Mouse (Mus musculus): Measurements from ENCODE around the gene Tshz3. TPM values are rescaled to one million over a fixed set of nuclear protein-coding genes. Genes with fewer than 3 reads are reported as not detected.

Gene Tshz3
- polyA plus RNA-seq, 1 experiment from 2014 or later, result 12.0 TPM

- H3K4me1 ChIP-seq, result peaks cover 19% of the 10 kb centered on the region
- no peak overlapping the region for H3K27ac ChIP-seq (replicated peaks)
- no peak overlapping the region for H3K9ac ChIP-seq
- H3K9me3 ChIP-seq (replicated peaks), result no peaks in the 10 kb centered on the region
- ATAC-seq (ENCODE audit: insufficient number of reproducible peaks, low FRiP score, low TSS enrichment, low read depth), result no peak
- no peaks in the 10 kb centered on the region for H3K36me3 ChIP-seq
- H3K4me3 ChIP-seq (replicated peaks), result no peak overlapping the region
- H3K27me3 ChIP-seq, result no peaks in the 10 kb centered on the region
- H3K4me2 ChIP-seq (replicated peaks), result no peak overlapping the region
- 73% methylated on average over 7 of the region's 7 CpGs for WGBS
These were observed 16.4 kb downstream of the Tshz3 start for GRCm38 (mm10) chr7:36714323-36714722.

GRCm38 (mm10) chr7:36717192-36717591 is 19.3 kb downstream of the Tshz3 start:
- WGBS, result 23% methylated on average over 6 of the region's 6 CpGs
- ATAC-seq (ENCODE audit: insufficient number of reproducible peaks, low FRiP score, low TSS enrichment, low read depth), result 0 out of 2 replicates have a peak, but pooled peaks have one; percentile 24

DNA sequence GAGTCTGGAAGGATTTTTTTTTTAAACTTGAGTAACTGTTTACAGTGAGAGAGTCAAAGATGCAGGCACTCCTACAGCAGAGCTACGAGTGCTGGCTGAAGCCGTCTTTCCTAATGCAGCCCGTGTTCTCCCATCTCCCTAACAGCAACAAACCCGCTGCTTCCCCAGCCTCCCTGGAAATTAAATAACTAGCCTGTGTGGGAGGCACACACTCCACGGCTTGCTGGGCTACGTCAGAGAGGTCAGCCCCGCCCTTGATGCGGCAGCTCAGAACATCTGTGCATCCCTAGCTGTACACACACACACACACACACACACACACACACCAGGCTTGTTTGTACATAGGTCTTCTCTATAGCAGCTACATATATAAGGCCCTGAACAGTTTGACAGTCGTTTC is 22.9 kb downstream of the Tshz3 start:
- Histone ChIP-seq H3K27me3 (no peaks in the 10 kb centered on the region), H3K36me3 (no peaks in the 10 kb centered on the region), H3K4me3 (replicated peaks) (no peak overlapping the region), H3K9ac (no peak overlapping the region), H3K9me3 (replicated peaks) (no peaks in the 10 kb centered on the region), H3K4me1 (peaks cover 17% of the 10 kb centered on the region; the same call in 1 of the 2 replicates), H3K27ac (replicated peaks) (no peak overlapping the region), H3K4me2 (replicated peaks) (0 out of 2 replicates have a peak overlapping the region, but pooled peaks have one; percentile 4)
- no peak for ATAC-seq (ENCODE audit: insufficient number of reproducible peaks, low FRiP score, low TSS enrichment, low read depth)
- WGBS, result 31% methylated on average over 9 of the region's 9 CpGs

More at GRCm38 (mm10) chr7:36717192-36717591, 19.3 kb downstream of the Tshz3 start:
- Histone ChIP-seq H3K4me2 (replicated peaks) (no peak overlapping the region), H3K27me3 (no peaks in the 10 kb centered on the region), H3K9me3 (replicated peaks) (no peaks in the 10 kb centered on the region), H3K27ac (replicated peaks) (no peak overlapping the region), H3K4me3 (replicated peaks) (no peak overlapping the region), H3K4me1 (peaks cover 24% of the 10 kb centered on the region), H3K9ac (no peak overlapping the region), H3K36me3 (no peaks in the 10 kb centered on the region)

DNA sequence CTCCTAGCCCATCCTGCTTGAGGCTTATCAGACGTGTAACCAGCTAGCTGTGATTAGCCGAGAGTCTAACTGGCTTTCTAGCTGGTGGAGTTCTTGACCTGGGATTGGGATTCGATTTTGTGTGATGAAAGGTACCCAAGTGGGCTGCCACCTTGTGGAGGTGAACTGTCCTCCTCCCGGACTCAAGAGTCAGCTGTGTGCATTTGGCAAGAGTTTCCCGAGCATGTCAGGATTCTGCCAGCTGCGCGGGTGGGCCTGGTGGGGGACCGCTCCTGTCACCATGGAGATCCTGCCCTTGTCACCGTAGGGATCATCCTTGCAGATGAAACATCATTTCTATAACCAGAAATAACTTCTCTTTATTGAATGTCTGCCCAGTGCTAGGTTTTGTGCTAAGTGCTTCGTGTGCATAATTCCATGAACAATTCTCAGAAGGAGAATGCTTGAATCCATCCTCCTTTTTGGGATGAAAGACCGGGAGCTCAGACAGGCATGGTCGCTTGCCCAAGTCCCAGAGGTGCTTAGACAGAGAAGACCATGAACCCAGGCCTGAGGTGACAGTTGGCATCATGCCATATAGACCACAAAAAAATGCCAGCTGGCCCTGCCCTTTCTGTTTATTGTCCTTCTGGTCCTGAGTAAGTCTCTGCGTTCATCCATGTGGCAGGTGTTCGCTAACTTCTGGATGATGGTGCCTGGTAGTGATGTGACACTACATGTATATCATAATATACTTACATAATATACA is 38.6 kb downstream of the Tshz3 start:
- no peak overlapping the region for H3K9ac ChIP-seq
- no peaks in the 10 kb centered on the region for H3K9me3 ChIP-seq (replicated peaks)
- no peaks in the 10 kb centered on the region for H3K27me3 ChIP-seq
- H3K4me3 ChIP-seq (replicated peaks), result no peak overlapping the region
- no peaks in the 10 kb centered on the region for H3K4me1 ChIP-seq
- no peak for ATAC-seq (ENCODE audit: insufficient number of reproducible peaks, low FRiP score, low TSS enrichment, low read depth)
- no peak overlapping the region for H3K4me2 ChIP-seq (replicated peaks)
- 74% methylated on average over 14 of the region's 14 CpGs for WGBS
- H3K27ac ChIP-seq (replicated peaks), result no peak overlapping the region
- no peaks in the 10 kb centered on the region for H3K36me3 ChIP-seq

- 78% methylated on average over 2 of the region's 2 CpGs for WGBS
- ATAC-seq (ENCODE audit: insufficient number of reproducible peaks, low FRiP score, low TSS enrichment, low read depth), result no peak
- no peaks in the 10 kb centered on the region for H3K36me3 ChIP-seq
These were observed 53.6 kb downstream of the Tshz3 start for GRCm38 (mm10) chr7:36751480-36751879.

GRCm38 (mm10) chr7:36767501-36768092 is 69.7 kb downstream of the Tshz3 start:
- 76% methylated on average over 8 of the region's 8 CpGs for WGBS
- Histone ChIP-seq H3K27me3 (no peaks in the 10 kb centered on the region), H3K27ac (replicated peaks) (no peak overlapping the region), H3K9ac (no peak overlapping the region), H3K9me3 (replicated peaks) (no peaks in the 10 kb centered on the region), H3K4me2 (replicated peaks) (no peak overlapping the region), H3K4me3 (replicated peaks) (no peak overlapping the region), H3K36me3 (peaks cover 20% of the 10 kb centered on the region), H3K4me1 (no peaks in the 10 kb centered on the region)
- no peak for ATAC-seq (ENCODE audit: insufficient number of reproducible peaks, low FRiP score, low TSS enrichment, low read depth)

More at GRCm38 (mm10) chr7:36751480-36751879, 53.6 kb downstream of the Tshz3 start:
- no peak overlapping the region for H3K4me2 ChIP-seq (replicated peaks)
- no peaks in the 10 kb centered on the region for H3K4me1 ChIP-seq
- no peak overlapping the region for H3K9ac ChIP-seq
- no peak overlapping the region for H3K4me3 ChIP-seq (replicated peaks)
- H3K27ac ChIP-seq (replicated peaks), result no peak overlapping the region
- no peaks in the 10 kb centered on the region for H3K27me3 ChIP-seq
- no peaks in the 10 kb centered on the region for H3K9me3 ChIP-seq (replicated peaks)

DNA sequence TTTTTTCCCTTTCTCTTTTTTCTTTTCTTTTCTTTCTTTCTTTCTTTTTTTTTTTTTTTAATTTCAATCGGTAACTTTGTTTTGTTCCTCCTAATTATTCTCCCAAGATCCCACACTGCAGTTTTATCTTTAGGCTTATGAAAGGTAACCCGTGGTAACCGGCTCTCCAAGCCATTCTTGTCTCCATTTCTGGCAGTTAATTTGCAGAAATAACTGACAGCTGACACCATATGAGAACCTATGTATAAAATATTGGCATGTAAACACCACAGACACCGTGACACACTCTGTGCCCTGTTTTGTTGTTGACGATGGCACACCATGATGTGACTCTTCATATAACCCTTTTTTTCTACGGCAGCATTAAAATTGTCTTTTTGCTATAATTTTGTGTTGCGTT is 75.2 kb downstream of the Tshz3 start:
- Histone ChIP-seq H3K4me1 (no peaks in the 10 kb centered on the region), H3K4me2 (replicated peaks) (no peak overlapping the region), H3K36me3 (peaks cover 20% of the 10 kb centered on the region), H3K27ac (replicated peaks) (no peak overlapping the region), H3K9me3 (replicated peaks) (no peaks in the 10 kb centered on the region), H3K27me3 (no peaks in the 10 kb centered on the region), H3K4me3 (replicated peaks) (no peak overlapping the region), H3K9ac (no peak overlapping the region)
- 78% methylated on average over 7 of the region's 7 CpGs for WGBS
- no peak for ATAC-seq (ENCODE audit: insufficient number of reproducible peaks, low FRiP score, low TSS enrichment, low read depth)

GRCm38 (mm10) chr7:36776956-36777355 is 79.0 kb downstream of the Tshz3 start:
- no peak overlapping the region for H3K4me3 ChIP-seq (replicated peaks)
- H3K9me3 ChIP-seq (replicated peaks), result no peaks in the 10 kb centered on the region
- H3K27me3 ChIP-seq, result no peaks in the 10 kb centered on the region
- no peak overlapping the region for H3K4me2 ChIP-seq (replicated peaks)
- H3K27ac ChIP-seq (replicated peaks), result no peak overlapping the region
- no peak overlapping the region for H3K9ac ChIP-seq
- H3K4me1 ChIP-seq, result no peaks in the 10 kb centered on the region
- H3K36me3 ChIP-seq, result no peaks in the 10 kb centered on the region
- no peak for ATAC-seq (ENCODE audit: insufficient number of reproducible peaks, low FRiP score, low TSS enrichment, low read depth)
- WGBS, result 76% methylated on average over 4 of the region's 4 CpGs

DNA sequence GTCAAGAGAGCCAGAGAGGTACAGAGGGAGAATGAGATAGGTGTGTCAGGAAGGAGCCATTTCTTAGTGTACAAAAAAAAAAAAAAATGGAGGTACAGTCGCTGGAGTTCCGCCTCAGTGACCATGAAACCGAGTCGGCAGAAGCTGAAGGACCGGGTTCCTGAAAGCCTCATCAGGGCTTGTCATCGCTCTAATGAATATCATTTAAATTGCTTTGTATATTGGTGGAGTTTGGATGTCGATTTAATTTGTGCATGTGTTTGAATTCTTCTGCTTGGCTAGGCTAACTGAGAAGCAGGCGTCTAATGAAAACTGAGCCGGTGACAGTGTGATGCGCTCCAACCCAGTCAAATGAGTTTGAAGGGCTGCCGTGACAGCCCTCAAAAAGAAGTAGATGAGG is 80.5 kb downstream of the Tshz3 start:
- no peak overlapping the region for H3K9ac ChIP-seq
- no peak overlapping the region for H3K4me3 ChIP-seq (replicated peaks)
- no peak overlapping the region for H3K27ac ChIP-seq (replicated peaks)
- ATAC-seq (ENCODE audit: insufficient number of reproducible peaks, low FRiP score, low TSS enrichment, low read depth), result no peak
- 86% methylated on average over 11 of the region's 11 CpGs for WGBS
- H3K4me2 ChIP-seq (replicated peaks), result no peak overlapping the region
- no peaks in the 10 kb centered on the region for H3K36me3 ChIP-seq
- no peaks in the 10 kb centered on the region for H3K9me3 ChIP-seq (replicated peaks)
- no peaks in the 10 kb centered on the region for H3K27me3 ChIP-seq
- H3K4me1 ChIP-seq, result no peaks in the 10 kb centered on the region

DNA sequence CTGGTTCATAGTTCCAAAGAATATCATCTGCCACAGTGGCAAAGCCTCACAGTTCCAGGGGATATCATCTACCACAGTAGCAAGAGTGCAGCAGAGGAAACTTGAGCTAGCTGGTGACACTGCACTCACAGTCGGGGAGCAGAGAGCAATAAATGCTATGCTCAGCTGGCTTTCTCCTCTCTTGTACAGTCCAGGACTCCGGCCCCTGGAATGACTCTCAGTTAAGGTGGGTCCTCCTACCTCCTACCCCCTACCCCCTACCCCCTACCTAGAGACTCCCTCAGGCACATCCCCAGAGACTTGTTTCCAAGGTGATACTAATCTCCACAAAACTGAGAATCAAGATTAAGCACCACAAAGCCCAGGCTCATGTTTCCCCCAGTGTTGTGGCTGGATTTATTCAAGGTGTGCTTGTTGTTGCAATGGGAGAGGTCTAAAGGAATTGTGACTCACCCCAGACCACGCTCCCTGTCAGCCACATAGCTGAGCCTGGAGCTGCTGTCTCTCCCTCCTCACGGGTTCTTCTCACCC is 86.4 kb downstream of the Tshz3 start:
- Histone ChIP-seq H3K4me2 (replicated peaks) (no peak overlapping the region), H3K36me3 (no peaks in the 10 kb centered on the region), H3K27me3 (no peaks in the 10 kb centered on the region), H3K27ac (replicated peaks) (no peak overlapping the region), H3K9me3 (replicated peaks) (no peaks in the 10 kb centered on the region), H3K9ac (no peak overlapping the region), H3K4me3 (replicated peaks) (no peak overlapping the region), H3K4me1 (no peaks in the 10 kb centered on the region)
- ATAC-seq (ENCODE audit: insufficient number of reproducible peaks, low FRiP score, low TSS enrichment, low read depth), result no peak
- 31% methylated on average over 4 of the region's 4 CpGs for WGBS

- ATAC-seq (ENCODE audit: insufficient number of reproducible peaks, low FRiP score, low TSS enrichment, low read depth), result no peak
- no peaks in the 10 kb centered on the region for H3K27me3 ChIP-seq
These were observed 88.9 kb downstream of the Tshz3 start for GRCm38 (mm10) chr7:36786713-36787421.

More at GRCm38 (mm10) chr7:36786713-36787421, 88.9 kb downstream of the Tshz3 start:
- Histone ChIP-seq H3K9ac (no peak overlapping the region), H3K9me3 (replicated peaks) (no peaks in the 10 kb centered on the region), H3K4me2 (replicated peaks) (no peak overlapping the region), H3K4me1 (no peaks in the 10 kb centered on the region), H3K36me3 (no peaks in the 10 kb centered on the region), H3K4me3 (replicated peaks) (no peak overlapping the region), H3K27ac (replicated peaks) (no peak overlapping the region)
- 68% methylated on average over 10 of the region's 10 CpGs for WGBS
